Mouse (Mus musculus): ENCODE data around the gene Rplp1.

Gene Rplp1

DNA sequence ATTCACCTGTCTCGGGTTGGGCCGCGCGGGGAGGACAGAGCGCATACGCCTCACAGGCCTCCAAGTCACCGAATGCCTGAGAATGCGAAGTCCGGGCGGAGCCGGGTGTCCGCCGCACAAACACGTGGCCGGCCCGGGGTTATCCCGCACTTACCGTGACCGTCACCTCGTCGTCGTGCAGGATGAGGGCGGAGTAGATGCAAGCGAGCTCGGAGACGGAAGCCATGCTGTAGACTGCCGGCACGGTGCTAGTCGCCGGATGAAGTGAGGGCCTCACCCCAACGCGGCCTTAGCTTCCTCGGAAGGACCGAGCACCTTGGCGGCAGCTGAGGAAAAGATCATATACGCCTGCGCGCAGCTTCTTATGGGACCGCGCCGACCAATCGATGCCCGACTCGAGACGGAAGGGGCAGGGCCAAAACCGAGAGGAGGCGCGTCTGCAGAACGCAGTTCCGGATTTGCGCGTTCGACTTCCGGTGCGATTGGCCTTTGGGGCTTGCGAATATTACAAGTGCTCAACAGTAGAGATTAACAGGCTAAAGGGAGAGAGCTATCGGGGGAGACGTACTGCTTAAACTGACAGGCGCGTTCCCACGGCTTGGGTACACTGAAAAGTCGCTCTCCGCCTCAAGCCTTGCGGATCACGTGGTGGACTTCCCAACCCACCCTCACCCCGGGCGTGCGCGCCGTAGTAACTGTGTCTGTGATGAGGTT is at the start of gene Rplp1:
Gene Rplp1, minus strand, starts transcription at position 340 of the 714 bp plus-strand sequence.
- peak; percentile 96 for DNase-seq

- no peak for DNase-seq
Measured at GRCm38 (mm10) chr9:61963356-61963755, 49.0 kb upstream of the Rplp1 start.

DNA sequence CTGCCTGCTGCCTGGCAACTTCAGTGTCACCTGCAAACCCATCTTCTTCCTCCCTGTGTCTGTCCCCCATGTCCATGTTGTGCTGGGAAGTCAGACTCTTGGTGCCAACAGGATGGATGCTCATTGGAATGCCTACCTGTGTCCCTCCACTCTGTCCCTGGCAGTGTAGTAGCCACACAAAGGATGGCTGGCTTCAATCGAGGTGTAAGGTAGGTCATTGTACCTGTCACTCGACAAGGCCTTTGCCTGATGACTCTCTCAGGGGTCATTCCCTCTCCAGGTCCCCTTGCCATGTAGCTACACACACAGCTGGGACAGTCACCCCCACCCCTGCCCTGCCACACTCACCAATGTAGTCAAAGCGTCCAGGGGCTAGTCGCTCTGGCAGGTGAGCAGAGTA is 46.8 kb upstream of the Rplp1 start:
- no peak for DNase-seq

GRCm38 (mm10) chr9:61960753-61961152 is 46.4 kb upstream of the Rplp1 start:
- peak; percentile 25 for DNase-seq

GRCm38 (mm10) chr9:61959921-61960569 is 45.7 kb upstream of the Rplp1 start:
- DNase-seq, result no peak

DNA sequence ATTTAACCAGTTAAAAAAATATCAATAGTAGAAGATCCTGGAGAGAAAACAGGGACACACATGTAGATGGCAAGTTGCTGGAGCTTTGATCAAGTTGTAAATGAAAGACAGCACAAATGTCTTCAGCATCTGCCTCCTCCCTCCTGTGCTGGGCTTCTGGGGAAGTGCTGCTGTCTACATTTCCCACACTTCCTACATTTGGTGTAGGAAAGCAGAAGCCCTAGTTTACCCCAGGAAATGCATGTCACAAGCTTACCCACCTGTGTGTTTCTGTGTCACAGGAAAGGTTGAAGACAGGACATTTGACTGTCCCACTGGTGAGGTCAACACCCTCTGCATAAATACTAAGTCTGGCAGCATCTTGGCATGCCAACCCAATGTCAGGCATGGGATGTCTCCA is 40.4 kb upstream of the Rplp1 start:
- no peak for DNase-seq

- DNase-seq, result no peak
Measured at GRCm38 (mm10) chr9:61952241-61952640, 37.9 kb upstream of the Rplp1 start.

- peak; percentile 81 for DNase-seq
Measured at GRCm38 (mm10) chr9:61947402-61948346, 33.3 kb upstream of the Rplp1 start.

DNA sequence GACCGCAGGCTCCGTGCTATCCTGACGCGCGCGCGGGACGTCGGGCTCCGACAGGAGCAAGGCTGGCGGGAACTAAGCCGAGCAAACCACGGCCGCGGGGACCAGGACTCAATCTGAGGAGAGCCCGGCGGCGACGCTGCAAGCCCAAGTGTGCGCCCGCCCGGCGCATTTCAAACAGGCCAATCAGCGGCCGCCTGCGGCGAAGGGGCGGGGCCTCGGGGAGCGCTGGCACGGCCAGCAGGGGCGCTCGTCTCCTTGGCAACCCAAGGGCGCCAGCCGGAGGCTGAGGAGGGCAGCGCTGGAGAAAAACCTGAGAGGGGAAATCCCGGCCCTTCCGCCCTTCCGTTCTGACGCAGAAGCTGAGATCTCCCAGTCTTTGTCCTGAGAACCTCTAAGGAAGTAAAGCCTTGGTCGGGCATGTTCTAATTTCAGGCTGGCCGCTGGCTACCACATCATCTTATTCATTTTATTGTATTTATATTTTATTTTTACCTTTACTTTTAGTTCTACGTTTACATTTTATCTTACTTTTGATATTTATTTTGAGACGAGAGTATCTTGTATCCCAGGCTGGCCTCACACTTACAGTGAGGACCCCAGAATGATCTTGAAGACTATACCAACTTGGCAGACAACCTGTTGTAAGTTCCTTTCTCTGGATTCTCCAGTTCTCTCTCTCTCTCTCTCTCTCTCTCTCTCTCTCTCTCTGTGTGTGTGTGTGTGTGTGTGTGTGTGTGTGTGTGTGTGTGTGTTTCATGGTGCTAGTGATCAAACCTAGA is 32.5 kb upstream of the Rplp1 start, which contains the start of gene Kif23:
Gene Kif23, minus strand, starts transcription at position 152 of the 779 bp plus-strand sequence.
- DNase-seq, result peak; percentile 94

DNA sequence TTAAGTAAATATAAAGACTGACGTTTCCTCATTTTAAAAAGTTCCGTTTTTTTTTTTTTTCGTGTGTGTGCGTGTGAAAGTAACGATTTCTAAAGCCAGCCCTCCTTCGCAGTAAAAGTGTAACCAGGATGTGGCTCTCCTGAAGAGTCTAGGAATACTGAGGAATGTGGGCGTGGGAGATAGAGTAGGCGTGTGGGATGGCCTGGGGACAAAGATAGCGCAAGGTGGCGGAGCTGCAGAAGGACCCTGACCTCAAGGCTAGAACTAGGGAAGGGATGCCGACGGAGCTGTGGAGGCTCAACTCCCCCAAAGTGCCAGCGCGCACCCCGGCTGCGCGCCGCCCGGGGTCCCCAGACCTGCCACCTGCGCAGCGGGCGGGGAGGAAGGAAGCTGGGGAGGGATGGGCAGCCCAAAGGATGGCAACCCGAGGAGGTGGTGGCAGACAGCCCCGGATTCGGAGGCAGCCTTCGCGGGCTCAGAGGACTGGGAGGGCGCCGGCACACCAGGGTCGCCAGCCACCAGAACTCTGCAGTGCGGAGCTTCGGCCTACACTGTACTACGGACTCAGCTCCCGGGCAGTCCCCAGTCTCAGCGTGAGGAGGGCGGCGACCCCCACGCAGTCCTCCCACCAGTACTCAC is 31.8 kb upstream of the Rplp1 start:
- no peak for DNase-seq

- DNase-seq, result no peak
Measured at GRCm38 (mm10) chr9:61941054-61941453, 26.7 kb upstream of the Rplp1 start.

DNA sequence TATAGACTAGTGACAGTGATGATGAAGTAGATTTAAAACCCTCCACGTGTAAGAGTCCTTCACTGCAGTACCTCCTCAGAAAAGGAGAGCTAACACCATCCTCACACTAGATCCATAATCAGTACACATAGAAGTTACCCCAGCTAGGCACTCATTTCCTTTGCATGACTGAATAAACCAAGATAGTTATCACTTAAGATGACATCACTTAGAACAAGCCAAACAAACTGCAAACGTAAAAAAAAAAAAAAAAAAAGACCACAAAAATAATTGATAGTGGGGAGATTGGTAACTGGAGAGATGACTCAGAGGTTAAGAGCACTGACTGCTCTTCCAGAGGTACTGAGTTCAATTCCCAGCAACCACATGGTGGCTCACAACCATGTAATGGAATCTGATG is 19.0 kb upstream of the Rplp1 start:
- DNase-seq, result no peak

DNA sequence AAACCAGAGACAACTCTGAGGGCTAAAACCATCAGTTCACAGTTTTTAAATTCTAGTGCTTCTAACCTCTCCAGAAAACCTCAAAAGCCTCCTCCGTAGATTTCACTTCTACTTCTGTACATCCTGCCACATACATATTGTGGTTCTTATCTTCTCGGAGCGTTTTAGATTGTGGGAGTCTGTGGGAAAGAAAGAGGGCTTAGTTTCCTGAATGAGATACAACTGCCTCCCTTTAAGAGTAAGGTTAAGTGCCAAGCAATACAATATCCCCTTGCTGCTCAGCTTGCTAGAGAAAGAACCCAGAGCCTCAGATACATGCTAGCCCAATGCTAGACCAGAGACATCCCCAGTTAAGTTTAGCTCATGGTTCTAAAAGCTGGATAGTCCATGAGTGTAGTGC is 17.7 kb upstream of the Rplp1 start:
- no peak for DNase-seq

DNA sequence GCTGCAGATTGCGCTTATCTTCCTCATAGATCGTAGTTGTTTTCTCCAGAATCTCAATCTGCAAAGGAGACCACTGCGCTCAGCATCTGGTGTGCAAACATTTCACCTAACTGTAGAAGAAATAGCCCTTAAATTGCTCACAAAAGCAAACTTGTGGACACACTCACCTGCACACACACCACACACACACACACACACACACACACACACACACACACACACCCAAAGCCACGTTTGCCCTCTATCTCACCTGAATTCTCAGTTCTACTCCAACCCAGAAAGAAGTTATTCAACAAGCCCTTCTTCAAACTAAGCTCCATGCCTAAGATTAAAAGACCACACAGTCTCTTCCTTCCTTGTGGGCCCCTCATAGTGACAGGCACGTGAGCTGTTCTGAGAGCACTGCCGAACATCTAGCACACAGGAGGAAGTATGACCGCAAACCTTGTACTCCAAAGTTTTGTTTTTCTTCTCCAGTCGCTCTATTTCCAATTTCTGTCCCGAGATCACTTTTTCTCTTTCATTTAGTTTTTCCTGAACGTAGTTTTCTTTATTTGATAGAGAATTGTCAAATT is 10.8 kb upstream of the Rplp1 start:
- DNase-seq, result no peak

GRCm38 (mm10) chr9:61920331-61920730 is 6.0 kb upstream of the Rplp1 start:
- DNase-seq, result no peak

DNA sequence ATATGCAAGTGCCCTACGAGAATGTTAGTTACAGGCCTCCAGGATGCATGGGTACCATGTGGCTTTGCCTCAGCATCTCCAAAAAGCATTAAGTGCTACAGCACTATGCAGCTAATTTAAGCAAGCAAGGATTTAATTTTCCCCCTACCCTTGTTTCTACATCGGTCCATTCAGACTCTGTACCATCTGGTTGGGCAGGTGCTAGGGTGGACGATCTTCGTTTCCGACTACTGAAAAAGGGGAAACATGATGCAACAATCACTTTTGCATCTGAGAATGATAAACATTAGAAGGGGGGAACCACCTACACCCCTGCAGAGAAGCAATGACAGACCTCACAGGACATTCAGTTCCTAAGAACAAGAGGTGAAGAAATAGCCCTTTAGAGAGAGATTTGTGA is 5.1 kb upstream of the Rplp1 start:
- DNase-seq, result no peak

DNA sequence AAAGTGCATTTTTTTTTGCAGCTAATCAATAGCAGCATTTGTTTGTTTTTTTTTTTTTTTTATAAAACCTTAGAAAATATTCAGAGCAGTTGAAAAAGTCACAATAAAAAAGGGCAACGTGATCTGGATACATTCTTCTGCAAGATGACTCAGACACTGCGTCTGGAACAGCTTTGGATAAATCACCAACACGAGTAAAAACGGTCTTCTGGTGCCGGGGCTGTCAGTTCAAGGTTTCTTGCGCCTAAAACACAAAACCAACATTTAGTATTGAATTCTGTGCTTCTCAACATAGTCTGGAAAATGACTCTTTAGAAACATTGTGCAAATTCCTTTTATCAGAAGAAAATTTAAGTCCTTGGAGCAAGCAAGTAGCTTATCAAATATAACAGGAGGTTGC is 3.1 kb upstream of the Rplp1 start:
- DNase-seq, result no peak

DNA sequence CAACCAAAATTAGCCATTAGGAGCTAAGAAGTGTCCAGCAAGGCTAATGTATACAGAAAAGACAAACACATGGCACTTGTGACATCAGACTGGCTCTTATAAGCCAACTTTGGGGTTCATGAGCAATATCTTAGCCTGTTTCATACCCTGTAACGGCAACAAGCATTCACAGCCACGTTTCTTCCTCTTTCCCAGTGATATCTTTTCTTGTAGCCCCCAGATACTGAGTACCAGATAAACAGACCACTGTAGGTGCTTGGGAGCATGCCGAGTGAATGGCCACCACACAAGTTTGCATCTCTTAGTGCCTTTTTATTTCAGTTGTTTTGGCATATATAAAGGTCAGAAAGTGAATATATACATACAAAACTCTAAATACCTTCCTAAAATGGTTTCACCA is 2.6 kb upstream of the Rplp1 start:
- DNase-seq, result no peak

DNA sequence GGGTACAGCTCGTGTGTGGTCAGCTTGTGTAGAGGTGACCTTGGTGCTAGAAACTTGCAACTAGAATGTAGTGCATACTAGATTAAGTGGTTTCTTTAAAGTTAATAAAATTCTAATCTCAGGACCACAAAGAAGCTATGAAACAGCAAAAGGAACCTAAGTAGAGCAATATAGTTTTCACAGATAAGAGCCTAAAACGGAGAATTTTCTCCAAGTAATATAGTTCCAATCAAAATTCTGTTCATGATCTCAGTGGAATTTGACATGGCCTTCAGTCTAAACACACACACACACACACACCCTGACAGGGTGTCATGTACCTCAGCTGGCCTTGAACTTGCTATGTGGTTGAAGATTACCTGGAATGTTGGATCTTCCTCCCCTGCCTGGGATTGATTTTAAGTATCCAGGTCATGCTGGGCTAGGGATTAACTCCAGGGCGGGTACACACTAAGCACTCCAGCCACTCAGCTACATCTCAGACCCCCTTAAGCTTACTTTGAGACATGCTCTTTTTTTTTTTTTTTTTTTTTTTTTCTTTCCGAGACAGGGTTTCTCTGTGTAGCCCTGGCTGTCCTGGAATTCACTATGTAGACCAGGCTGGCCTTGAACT is 1.2 kb upstream of the Rplp1 start:
- DNase-seq, result no peak

DNA sequence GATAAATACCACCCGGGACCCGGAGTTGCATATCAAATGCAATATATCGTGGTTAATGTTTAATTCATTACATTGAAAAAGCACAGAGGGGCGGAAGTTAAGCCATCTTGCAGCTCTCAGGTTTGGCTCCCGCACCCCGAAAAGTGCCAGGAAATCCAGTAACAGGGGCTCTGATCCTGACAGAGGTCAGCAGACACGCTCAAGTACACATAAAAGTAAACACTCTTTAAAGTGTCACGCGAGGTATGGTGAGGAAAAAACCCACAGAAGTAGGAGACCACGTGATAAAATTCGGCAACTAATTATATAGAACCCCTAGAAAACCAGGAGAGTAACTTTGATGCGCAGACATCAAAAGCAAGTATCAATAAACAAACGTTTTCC is 567 bp upstream of the Rplp1 start:
- no peak for DNase-seq
